Mouse (Mus musculus) testis, adult 2 months (tissue): ENCODE measurements around the gene Oscp1.

Source experiments
- CTCF ChIP-seq: fragments of 200-500 bp; IDR thresholded peaks from 2 replicates; pipeline ENCODE4 v1.5.1; 2012; ENCODE audit warnings: low read depth, mild to moderate bottlenecking, inconsistent platforms, low read length, moderate library complexity; ENCODE audit not compliant: control insufficient read depth, insufficient read depth, insufficient replicate concordance
- POLR2A ChIP-seq: fragments of 200-500 bp; IDR thresholded peaks from 2 replicates; pipeline ENCODE4 v1.6.1; 2012; ENCODE audit warnings: low read depth, mild to moderate bottlenecking, inconsistent platforms, low read length, moderate library complexity; ENCODE audit not compliant: control insufficient read depth

GRCm38 (mm10) chr4:126051617-126052016 lies 6.7 kb upstream of the Oscp1 start:
- TF ChIP-seq CTCF, result no peak
- TF ChIP-seq POLR2A, result no peak
